Mouse (Mus musculus) cerebellum, adult 2 months (tissue): ENCODE measurements around the gene Gm3646. TPM values are rescaled to one million over a fixed set of nuclear protein-coding genes. Genes with fewer than 3 reads are reported as not detected.
A peak's percentile ranks its signal among the peaks of the same experiment; 100 is the strongest.

Experiments used
- DNase-seq, 2 experiments: peaks; one replicate each; pipeline ENCODE4 v3.0.0; 2021
- H3K27ac ChIP-seq: fragments of 200-500 bp; 2 replicates; pipeline ENCODE4 v1.5.1; 2012; ENCODE audit warnings: low read length, control low read depth, inconsistent platforms; ENCODE audit not compliant: insufficient read depth
- H3K27me3 ChIP-seq: fragments of 200-500 bp; 2 replicates; pipeline ENCODE4 v1.6.1; 2012; ENCODE audit warnings: inconsistent platforms, mild to moderate bottlenecking, low read length, moderate library complexity; ENCODE audit not compliant: control insufficient read depth, insufficient read depth
- H3K4me1 ChIP-seq: fragments of 200-500 bp; 2 replicates; pipeline ENCODE4 v1.6.1; 2011; ENCODE audit warnings: low read length; ENCODE audit not compliant: control insufficient read depth, insufficient read depth
- H3K4me3 ChIP-seq: fragments of 200-500 bp; replicated peaks from 2 replicates; pipeline ENCODE3; 2011; ENCODE audit warnings: mild to moderate bottlenecking, low read depth, low read length, control low read depth; ENCODE audit not compliant: insufficient read depth
- CTCF ChIP-seq: fragments of 200-500 bp; IDR thresholded peaks from 2 replicates; pipeline ENCODE4 v1.5.1; 2011; ENCODE audit warnings: low read depth, mild to moderate bottlenecking, control low read depth, low read length, moderate library complexity, borderline replicate concordance; ENCODE audit not compliant: insufficient read depth
- POLR2A ChIP-seq: fragments of 200-500 bp; IDR thresholded peaks from 2 replicates; pipeline ENCODE4 v1.6.1; 2011; ENCODE audit warnings: low read length, control low read depth, borderline replicate concordance; ENCODE audit not compliant: insufficient read depth
- WGBS: fragments of 180-500 bp; shearing (Covaris S2); methylation state at CpG from one replicate; pipeline ENCODE4 v1.1.7; 2018; 5-methylcytosine and 5-hydroxymethylcytosine counted together
- polyA plus RNA-seq: library from polyadenylated mRNA; depleted of rRNA; stranded (reverse); fragments of >200 nt; gene quantifications from 2 replicates; pipeline ENCODE4 v1.2.3, GENCODE M21; 2012

Gene Gm3646
- polyA plus RNA-seq, 1 experiment = not detected

DNA sequence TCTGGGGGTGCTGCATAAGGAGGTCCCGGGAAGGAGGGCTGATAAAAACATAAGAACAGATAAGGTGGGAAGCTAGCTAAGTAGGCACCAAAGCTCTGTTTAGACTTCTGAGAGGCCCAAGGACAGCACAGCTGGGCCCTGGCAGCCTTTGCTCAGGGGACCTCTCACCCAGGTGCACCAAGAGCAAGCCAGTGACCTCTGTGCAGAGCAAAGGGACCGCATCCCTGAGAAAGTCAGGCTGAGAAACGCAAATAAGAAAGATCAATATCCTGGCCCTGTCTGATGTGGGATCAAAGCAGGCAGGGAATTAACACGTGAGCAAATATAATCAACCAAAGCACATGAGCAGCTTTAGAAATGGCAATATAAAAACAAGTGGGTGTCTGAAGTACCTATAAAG lies 7.9 kb upstream of the Gm3646 start:
- no peaks in the 10 kb centered on the region; the same call in 1 of the 2 replicates for H3K4me1 ChIP-seq
- no peaks in the 10 kb centered on the region for H3K27me3 ChIP-seq
- no peak overlapping the region for H3K4me3 ChIP-seq
- no peak for DNase-seq
- 88% methylated on average over 4 of the region's 4 CpGs for WGBS
- no peak for TF ChIP-seq POLR2A
- TF ChIP-seq CTCF = no peak
- no peak overlapping the region for H3K27ac ChIP-seq

DNA sequence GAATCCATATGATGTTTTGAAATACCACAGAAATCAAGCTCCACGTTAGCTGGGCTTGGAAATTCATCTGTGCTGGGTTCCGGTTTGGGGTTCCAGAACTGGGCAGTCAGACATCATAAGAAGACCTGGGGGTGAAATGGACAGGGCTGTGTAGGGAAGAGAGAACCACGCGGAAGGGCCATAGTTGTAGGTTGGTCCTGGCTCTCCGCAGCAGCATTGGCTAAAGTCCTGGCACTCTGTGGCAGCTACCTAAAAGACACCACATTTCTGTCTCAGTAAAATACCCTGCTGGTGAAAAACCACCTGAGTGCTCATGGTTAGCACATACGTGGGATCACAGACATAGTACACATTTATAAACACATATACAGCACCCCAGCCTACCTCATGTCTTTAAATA lies 343 bp downstream of the Gm3646 start:
- H3K27me3 ChIP-seq = no peaks in the 10 kb centered on the region
- H3K4me3 ChIP-seq = no peak overlapping the region
- H3K4me1 ChIP-seq = peaks cover 5% of the 10 kb centered on the region; the same call in 1 of the 2 replicates
- TF ChIP-seq POLR2A (no peak), CTCF (no peak)
- H3K27ac ChIP-seq = no peak overlapping the region
- no peak for DNase-seq
- 55% methylated on average over 6 of the region's 6 CpGs for WGBS

DNA sequence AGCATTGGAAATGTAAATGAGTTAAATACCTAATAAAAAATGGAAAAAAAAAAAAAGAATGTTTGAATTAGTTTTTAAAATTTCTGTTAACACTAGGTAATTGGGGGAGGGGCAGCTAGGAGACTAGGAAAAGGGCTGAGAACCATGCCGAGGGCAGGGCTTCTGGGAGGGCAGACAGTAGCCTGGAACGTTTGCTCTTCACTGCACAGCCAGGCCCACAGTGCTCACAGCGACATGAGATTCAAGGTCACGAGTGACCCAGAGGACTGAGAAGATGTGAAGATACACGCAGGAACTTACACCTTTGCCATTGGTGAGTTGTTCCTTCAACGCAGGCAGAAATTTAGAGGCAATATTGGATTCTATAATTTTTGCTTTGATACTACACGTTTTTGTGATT lies 2.2 kb downstream of the Gm3646 start:
- TF ChIP-seq CTCF (no peak), POLR2A (no peak)
- 90% methylated on average over 7 of the region's 7 CpGs for WGBS
- DNase-seq = no peak
- H3K4me3 ChIP-seq = no peak overlapping the region
- H3K27ac ChIP-seq = no peak overlapping the region
- H3K27me3 ChIP-seq = no peaks in the 10 kb centered on the region
- peaks cover 5% of the 10 kb centered on the region; the same call in 1 of the 2 replicates for H3K4me1 ChIP-seq

DNA sequence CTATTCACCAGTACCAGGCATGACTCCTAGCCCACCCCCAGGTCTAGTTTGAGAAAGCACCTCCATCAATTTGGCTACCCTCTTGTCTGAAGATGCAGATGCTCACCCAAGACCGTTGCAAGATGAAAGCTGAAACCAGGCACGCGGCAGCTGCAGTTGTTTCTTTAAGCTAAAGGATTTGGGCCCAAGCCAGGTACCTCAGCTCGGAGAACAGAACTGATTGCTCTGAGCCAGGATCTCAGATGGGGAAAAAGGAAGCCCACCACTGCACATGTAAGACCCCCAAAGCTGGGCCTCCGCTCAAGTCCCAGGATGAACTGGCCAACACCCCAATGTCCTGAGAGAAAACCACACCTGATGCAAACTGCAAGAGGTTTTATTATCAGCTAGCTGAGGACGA lies 7.6 kb downstream of the Gm3646 start:
- H3K27me3 ChIP-seq = no peaks in the 10 kb centered on the region
- H3K4me3 ChIP-seq = no peak overlapping the region
- H3K4me1 ChIP-seq = no peaks in the 10 kb centered on the region
- no peak for TF ChIP-seq CTCF
- TF ChIP-seq POLR2A = no peak
- no peak overlapping the region for H3K27ac ChIP-seq
- WGBS = 59% methylated on average over 6 of the region's 6 CpGs
- no peak for DNase-seq

DNA sequence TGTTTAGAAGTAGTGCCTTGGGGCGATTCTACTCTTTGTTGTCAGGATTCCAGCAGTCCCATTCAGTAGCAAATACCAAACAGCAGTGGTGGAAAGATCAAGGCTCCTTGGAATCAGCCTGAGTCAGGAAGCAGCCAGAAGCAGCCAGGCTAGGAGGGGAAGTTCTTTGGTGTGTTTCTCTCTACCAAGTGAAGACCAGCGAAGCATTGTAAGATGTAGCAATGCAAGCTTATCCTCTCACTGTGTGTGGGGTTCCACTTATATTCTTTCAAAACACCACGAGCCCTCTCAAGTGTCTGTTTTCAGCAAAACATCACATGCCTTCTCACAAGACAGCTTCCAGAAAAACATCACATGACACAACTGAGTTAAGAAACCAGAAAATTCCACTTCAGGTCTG lies 8.4 kb downstream of the Gm3646 start:
- H3K4me1 ChIP-seq = no peaks in the 10 kb centered on the region
- TF ChIP-seq POLR2A (no peak), CTCF (no peak)
- DNase-seq = no peak
- H3K27me3 ChIP-seq = no peaks in the 10 kb centered on the region
- no peak overlapping the region for H3K27ac ChIP-seq
- 86% methylated on average over 3 of the region's 3 CpGs for WGBS
- H3K4me3 ChIP-seq = no peak overlapping the region

DNA sequence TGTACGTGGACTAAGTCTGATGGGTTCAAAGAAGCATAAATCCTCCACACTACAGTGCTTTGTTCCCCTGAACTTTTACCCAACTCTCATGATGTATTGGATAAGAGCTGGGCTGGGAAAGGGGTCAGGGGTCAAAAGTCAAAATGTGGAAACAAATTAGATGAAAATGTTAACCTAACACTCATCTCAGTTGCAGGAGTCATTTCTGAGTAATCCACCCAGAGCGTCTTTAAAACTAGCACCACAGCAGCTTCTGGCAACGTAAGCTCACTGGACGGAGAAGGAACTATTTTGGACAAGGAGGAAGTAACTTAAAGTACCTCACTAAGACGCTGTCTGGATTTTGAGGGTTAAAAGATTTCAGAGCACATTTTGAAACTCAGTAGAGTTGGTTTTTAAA lies 20.5 kb downstream of the Gm3646 start:
- H3K4me3 ChIP-seq = no peak overlapping the region
- DNase-seq = no peak
- TF ChIP-seq POLR2A (no peak), CTCF (no peak)
- no peak overlapping the region for H3K27ac ChIP-seq
- WGBS = 88% methylated on average over 5 of the region's 5 CpGs
- no peaks in the 10 kb centered on the region for H3K27me3 ChIP-seq
- H3K4me1 ChIP-seq = no peaks in the 10 kb centered on the region

DNA sequence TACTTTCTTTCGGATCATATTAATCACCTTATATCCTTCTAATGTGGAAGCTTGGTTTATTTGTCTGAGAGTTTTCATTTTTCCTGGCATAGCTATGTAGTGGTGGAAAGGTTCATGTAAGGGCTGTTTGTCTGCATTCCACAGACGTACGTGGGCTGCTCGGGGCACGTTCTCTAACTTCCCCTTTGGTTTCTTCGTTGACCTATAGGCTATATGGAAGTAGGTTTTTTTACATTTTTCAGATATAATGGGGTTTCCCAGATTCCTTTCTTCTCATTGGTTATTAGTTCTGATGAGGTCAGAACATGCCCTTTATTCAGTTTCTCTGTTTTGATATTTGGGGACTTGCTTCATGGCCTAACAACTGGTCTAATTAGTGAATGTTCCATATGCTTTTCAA lies 23.3 kb downstream of the Gm3646 start:
- Histone ChIP-seq H3K4me3 (no peak overlapping the region), H3K4me1 (no peaks in the 10 kb centered on the region), H3K27ac (no peak overlapping the region), H3K27me3 (no peaks in the 10 kb centered on the region)
- WGBS = 98% methylated on average over 6 of the region's 6 CpGs
- no peak for TF ChIP-seq CTCF
- TF ChIP-seq POLR2A = no peak
- DNase-seq = no peak

DNA sequence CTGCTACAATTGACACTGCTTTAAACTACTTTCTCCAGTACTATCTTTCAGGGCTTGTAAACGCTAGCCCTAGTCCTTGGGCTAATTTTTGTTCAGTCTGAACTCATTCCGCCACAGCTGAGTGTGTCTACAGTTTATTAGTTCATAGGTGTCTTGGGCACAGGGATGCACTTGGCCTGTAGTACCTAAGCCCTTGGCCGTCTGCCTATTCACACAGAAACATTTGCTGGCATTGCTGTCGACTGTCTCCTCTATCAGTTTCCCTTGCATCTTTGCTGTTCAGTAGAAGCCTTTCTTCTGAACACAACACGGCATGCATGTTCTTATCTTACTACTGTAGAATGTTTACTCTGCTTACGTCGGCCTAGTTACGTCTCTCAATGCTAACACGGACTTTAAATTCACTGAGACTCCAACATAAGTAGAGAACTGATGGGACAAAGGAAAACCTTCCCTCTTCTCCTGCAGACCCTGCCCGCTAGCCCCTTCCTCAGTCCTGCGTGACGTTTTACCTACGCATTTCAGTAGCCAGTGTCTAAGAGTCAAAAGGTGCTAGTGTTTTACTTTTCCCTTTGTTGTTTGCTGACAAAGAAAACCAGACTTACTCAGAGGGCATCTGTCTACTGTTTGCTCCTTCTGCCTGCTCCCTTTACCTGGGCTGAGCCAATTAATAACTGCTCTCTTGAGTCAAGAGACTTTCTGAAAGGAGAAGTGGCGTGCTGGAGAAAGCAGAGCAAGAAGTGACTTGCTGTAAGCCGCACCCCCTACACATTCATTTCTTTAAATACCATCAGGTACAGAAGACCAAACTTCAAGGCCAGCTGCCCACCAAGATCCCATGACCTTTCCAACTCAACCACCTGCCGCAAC lies 25.8 kb downstream of the Gm3646 start:
- 69% methylated on average over 16 of the region's 16 CpGs for WGBS
- H3K27ac ChIP-seq = no peak overlapping the region
- DNase-seq = peak in 1 of 2 experiments; percentile 45
- H3K4me1 ChIP-seq = no peaks in the 10 kb centered on the region
- TF ChIP-seq CTCF (no peak), POLR2A (no peak)
- H3K4me3 ChIP-seq = no peak overlapping the region
- no peaks in the 10 kb centered on the region for H3K27me3 ChIP-seq
